Mouse (Mus musculus): ENCODE data around the gene Prdx6.

Gene Prdx6

GRCm38 (mm10) chr1:161250604-161251416 is at the start of gene Prdx6:
TSS of gene Prdx6 (minus strand) at chr1:161251219.
- peak; percentile 79 for ATAC-seq (ENCODE audit: insufficient number of reproducible peaks, low FRiP score, low TSS enrichment)

GRCm38 (mm10) chr1:161288256-161288655 is 37.2 kb upstream of the Prdx6 start:
- ATAC-seq (ENCODE audit: insufficient number of reproducible peaks, low FRiP score, low TSS enrichment): no peak

- ATAC-seq (ENCODE audit: insufficient number of reproducible peaks, low FRiP score, low TSS enrichment): peak; percentile 36; the same call in 1 of the 2 replicates
Observed at GRCm38 (mm10) chr1:161286726-161287310, 35.8 kb upstream of the Prdx6 start.

GRCm38 (mm10) chr1:161281054-161281688 is 30.2 kb upstream of the Prdx6 start:
- ATAC-seq (ENCODE audit: insufficient number of reproducible peaks, low FRiP score, low TSS enrichment): no peak

GRCm38 (mm10) chr1:161279244-161279908 is 28.4 kb upstream of the Prdx6 start:
- no peak for ATAC-seq (ENCODE audit: insufficient number of reproducible peaks, low FRiP score, low TSS enrichment)

- ATAC-seq (ENCODE audit: insufficient number of reproducible peaks, low FRiP score, low TSS enrichment): no peak
Observed at GRCm38 (mm10) chr1:161273486-161273885, 22.5 kb upstream of the Prdx6 start.

- no peak for ATAC-seq (ENCODE audit: insufficient number of reproducible peaks, low FRiP score, low TSS enrichment)
Observed at GRCm38 (mm10) chr1:161271461-161271810, 20.4 kb upstream of the Prdx6 start.

- no peak for ATAC-seq (ENCODE audit: insufficient number of reproducible peaks, low FRiP score, low TSS enrichment)
Observed at GRCm38 (mm10) chr1:161270776-161271460, 19.9 kb upstream of the Prdx6 start.

- ATAC-seq (ENCODE audit: insufficient number of reproducible peaks, low FRiP score, low TSS enrichment): peak; percentile 31; the same call in 1 of the 2 replicates
Observed at GRCm38 (mm10) chr1:161269346-161269745, 18.3 kb upstream of the Prdx6 start.

GRCm38 (mm10) chr1:161268884-161269283 is 17.9 kb upstream of the Prdx6 start:
- ATAC-seq (ENCODE audit: insufficient number of reproducible peaks, low FRiP score, low TSS enrichment): no peak

- no peak for ATAC-seq (ENCODE audit: insufficient number of reproducible peaks, low FRiP score, low TSS enrichment)
Observed at GRCm38 (mm10) chr1:161268116-161268515, 17.1 kb upstream of the Prdx6 start.

- no peak for ATAC-seq (ENCODE audit: insufficient number of reproducible peaks, low FRiP score, low TSS enrichment)
Observed at GRCm38 (mm10) chr1:161264961-161265360, 13.9 kb upstream of the Prdx6 start.

- ATAC-seq (ENCODE audit: insufficient number of reproducible peaks, low FRiP score, low TSS enrichment): no peak
Observed at GRCm38 (mm10) chr1:161263584-161263983, 12.6 kb upstream of the Prdx6 start.

- no peak for ATAC-seq (ENCODE audit: insufficient number of reproducible peaks, low FRiP score, low TSS enrichment)
Observed at GRCm38 (mm10) chr1:161262542-161262941, 11.5 kb upstream of the Prdx6 start.

- ATAC-seq (ENCODE audit: insufficient number of reproducible peaks, low FRiP score, low TSS enrichment): no peak
Observed at GRCm38 (mm10) chr1:161260761-161261160, 9.7 kb upstream of the Prdx6 start.

GRCm38 (mm10) chr1:161259142-161259541 is 8.1 kb upstream of the Prdx6 start:
- ATAC-seq (ENCODE audit: insufficient number of reproducible peaks, low FRiP score, low TSS enrichment): no peak

GRCm38 (mm10) chr1:161258331-161258730 is 7.3 kb upstream of the Prdx6 start:
- no peak for ATAC-seq (ENCODE audit: insufficient number of reproducible peaks, low FRiP score, low TSS enrichment)

- no peak for ATAC-seq (ENCODE audit: insufficient number of reproducible peaks, low FRiP score, low TSS enrichment)
Observed at GRCm38 (mm10) chr1:161256918-161257317, 5.9 kb upstream of the Prdx6 start.

GRCm38 (mm10) chr1:161254361-161254760 is 3.3 kb upstream of the Prdx6 start:
- no peak for ATAC-seq (ENCODE audit: insufficient number of reproducible peaks, low FRiP score, low TSS enrichment)

GRCm38 (mm10) chr1:161252901-161253300 is 1.9 kb upstream of the Prdx6 start:
- no peak for ATAC-seq (ENCODE audit: insufficient number of reproducible peaks, low FRiP score, low TSS enrichment)

Measured in cerebellum, adult (tissue).